Mouse (Mus musculus) liver, adult (tissue): ENCODE results near the gene Zfp963.
"Not testable (repeated sequence)": the region's sequence is repeated elsewhere in the genome, so short reads cannot be mapped to it uniquely, and the experiment has no call there.

Experiments
- GATA4 ChIP-seq: IDR thresholded peaks from 2 replicates; pipeline ENCODE4 v1.6.1; 2014; ENCODE audit warnings: mild to moderate bottlenecking, low read length; ENCODE audit not compliant: insufficient replicate concordance

Gene Zfp963

GRCm38 (mm10) chr8:69772106-69772505, 22.3 kb upstream of the Zfp963 start:
- no peak for TF ChIP-seq GATA4

DNA sequence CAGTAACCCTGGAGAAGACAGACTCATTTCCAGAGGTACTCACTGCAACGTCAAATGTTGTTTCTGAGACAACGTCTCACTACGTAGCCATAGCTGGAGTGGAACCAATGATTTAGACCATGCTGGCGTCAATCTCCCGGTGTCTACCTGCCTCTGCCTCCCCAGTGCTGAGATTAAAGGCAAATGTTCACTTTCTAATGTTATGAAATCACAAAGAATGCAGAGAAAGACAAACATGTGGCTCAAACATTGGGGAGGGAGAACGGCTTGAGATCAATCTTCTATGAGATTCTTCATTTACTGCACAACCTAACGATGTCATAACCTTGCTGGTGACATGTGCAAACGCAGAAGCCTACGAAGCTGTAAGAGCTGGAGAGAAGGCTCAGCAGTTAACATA, 21.5 kb upstream of the Zfp963 start:
- no peak for TF ChIP-seq GATA4

DNA sequence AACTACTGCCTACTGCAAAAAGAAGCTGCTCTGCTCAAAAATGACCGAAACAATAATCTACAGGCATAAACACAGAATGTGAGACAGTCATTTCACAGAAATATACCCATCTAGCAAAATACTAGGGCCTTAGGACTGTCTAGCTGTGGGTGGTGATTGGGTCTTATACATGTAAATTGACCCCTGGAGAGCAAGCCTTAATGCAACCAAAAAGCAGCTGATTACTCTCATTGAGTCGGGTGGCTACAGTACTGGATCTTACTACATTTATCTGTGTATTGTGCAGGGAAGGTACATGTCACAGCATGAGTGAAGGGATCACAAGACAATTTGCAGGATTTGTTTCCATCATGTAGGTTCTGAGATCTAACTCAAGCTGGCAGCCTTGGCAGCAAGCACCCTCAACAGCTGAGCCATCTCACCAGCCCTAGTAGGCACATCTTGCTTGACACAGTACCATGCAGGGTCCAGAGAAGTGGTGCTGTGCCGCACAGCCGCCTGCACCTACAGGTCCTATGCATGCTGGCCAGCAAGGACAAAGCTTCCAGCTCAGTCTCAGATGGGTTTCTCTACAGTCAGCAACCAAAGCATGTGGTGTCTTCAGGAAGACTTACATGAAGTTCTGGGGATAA, 12.2 kb upstream of the Zfp963 start:
- TF ChIP-seq GATA4 = no peak

DNA sequence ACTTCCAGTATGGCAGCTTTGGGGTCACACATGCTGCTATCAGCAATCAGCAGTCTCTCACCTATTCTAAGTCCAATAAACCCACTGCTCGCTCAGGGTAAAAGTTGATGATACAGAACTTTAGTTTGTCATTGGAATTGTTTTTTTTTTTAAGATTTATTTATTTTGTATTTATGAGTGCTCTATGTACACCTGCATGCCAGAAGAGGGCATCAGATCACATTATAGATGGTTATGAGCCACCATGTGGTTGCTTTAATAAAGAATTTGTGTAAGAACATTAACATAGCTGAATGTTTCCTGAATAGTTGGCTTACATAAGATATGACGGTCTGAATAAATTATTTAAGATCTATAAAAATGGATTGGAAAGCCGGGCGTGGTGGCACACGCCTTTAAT, 8.5 kb upstream of the Zfp963 start:
- TF ChIP-seq GATA4 = no peak

DNA sequence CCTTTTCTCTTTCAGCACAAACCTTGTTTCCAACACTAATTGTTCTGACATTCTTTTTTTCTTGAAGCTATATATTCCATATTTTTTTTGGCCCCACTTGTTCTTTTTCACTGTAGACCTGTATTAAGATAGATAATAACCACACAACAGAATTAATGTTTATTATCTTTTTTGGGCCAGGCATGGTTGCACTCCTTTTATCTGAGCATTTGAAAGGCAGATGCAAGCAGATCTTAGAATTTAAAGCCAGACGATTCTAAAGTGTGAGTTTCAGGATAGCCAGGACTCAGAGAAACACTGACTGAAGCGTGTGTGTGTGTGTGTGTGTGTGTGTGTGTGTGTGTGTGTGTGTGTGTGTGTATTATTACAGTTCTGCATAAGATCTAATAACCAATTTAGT, 2.7 kb upstream of the Zfp963 start:
- no peak for TF ChIP-seq GATA4

GRCm38 (mm10) chr8:69741231-69741630, 8.5 kb downstream of the Zfp963 start:
- TF ChIP-seq GATA4 = no peak

DNA sequence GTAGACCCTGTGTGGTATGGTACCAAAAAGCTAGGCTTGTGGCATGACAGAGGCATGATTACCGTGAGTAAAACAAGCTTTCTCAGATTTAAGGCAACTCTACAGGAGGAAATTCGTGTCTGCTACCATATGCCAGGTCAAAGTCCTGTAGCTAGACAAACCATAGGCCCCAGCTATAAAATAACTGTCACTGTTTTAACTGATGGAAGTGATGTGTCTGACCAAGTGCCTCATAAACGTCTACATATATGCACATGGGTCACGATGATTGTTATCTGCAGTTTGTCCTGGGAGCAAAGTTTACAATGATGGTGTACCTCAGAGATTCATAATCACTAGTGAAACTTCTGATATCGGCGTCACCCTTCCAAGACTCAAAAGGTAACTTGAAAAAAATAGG, 9.0 kb downstream of the Zfp963 start:
- TF ChIP-seq GATA4 = no peak

DNA sequence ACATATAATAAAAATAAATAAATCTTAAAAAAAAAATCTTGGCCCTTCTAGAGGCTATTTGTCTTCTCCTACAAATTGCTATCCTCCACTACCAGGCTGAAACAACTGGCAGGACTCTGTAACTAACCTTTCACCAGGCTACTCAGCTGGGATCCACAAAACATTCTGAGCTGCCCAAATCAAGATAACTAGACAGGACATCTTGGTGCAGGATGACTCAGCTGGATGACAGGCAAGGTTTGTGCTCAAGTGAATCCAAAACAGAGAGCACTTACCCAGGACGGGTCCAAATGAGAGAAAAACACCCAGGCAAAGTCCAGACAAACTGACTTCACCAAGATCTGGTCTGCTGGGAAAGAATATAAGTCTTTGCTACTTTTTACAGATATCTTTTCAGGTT, 14.3 kb downstream of the Zfp963 start:
- TF ChIP-seq GATA4 = no peak

- TF ChIP-seq GATA4 = no peak
These were observed 32.6 kb downstream of the Zfp963 start for GRCm38 (mm10) chr8:69717232-69717580.

GRCm38 (mm10) chr8:69716403-69717231, 33.2 kb downstream of the Zfp963 start:
- peak; percentile 79; the same call in 1 of the 2 replicates for TF ChIP-seq GATA4

GRCm38 (mm10) chr8:69715366-69715765, 34.4 kb downstream of the Zfp963 start:
- no peak for TF ChIP-seq GATA4

GRCm38 (mm10) chr8:69713516-69713915, 36.3 kb downstream of the Zfp963 start:
- TF ChIP-seq GATA4 = no peak

DNA sequence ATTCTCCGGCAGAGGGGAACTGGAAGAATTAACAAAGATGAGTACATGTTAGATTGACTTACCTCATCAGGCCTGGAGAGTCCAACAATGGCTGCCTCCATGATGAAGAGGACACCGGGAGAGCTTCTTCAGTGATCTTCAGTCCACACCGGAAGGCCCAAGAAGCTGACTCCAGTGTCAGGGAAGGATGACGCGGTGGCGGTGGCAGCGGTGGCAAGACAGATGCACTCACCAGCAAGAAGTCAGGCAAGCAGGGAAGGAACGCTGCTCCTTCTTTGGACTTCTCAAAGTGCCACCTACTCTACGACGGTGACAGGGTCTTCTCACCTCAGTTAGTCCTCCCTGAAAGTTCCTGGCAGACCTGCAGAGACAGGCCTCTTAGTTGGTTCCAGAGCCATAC, 39.1 kb downstream of the Zfp963 start, which contains the start of gene Zfp869:
TSS of gene Zfp869 (minus strand) at position 101 of the 400 bp plus-strand sequence.
- TF ChIP-seq GATA4 = not testable (repeated sequence)

DNA sequence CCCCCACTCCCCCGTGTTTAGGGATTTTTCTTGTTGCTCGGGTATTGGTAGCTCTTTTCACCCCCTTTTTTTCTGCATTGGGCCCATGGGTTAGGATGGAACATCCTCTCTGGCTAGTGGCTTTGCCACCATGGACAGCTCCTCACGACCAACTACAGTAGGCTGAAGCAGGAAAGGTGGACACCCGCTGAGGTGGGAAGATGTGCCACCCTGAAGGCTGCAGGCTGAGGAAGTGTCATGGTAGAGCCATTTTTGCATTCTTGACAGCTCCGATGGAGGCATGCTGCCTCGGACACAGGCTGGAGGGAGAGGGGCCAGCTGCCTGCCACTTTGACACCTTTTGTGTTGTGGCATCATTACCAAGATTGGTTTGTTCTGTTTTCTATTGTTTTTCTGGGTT, 48.0 kb downstream of the Zfp963 start:
- TF ChIP-seq GATA4 = no peak
